Mouse (Mus musculus): ENCODE results near the gene Loxl3. TPM values are rescaled to one million over a fixed set of nuclear protein-coding genes. Genes with fewer than 3 reads are reported as not detected.

The Loxl3 gene
- polyA plus RNA-seq, 1 experiment = 14.4 TPM

DNA sequence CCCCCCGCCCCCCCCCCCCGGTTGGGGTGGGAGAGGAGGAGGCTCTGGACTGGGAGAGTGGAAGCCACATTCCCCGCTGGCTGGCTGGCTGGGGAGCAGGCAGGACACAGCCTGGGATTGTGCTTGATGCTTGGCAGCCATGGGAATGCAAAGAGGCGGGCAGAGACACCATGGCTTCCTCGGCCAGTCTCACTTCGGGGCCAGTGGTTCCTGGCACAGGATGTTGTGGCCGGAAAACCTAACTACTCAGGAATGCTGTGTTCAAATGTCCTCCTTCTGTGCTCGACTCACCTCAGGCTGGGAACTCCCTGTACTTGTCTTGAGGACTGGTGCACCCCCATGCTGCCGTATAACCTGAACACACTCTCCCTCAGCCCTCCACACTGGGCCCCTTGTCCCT lies 6.3 kb upstream of the Loxl3 start:
- H3K36me3 ChIP-seq (ENCODE audit: control insufficient read depth, insufficient read depth) = no peaks in the 10 kb centered on the region
- H3K4me3 ChIP-seq = no peak overlapping the region
- H3ac ChIP-seq (ENCODE audit: control insufficient read depth, insufficient read length) = no peak overlapping the region
- no peaks in the 10 kb centered on the region for H3K27me3 ChIP-seq (ENCODE audit: control insufficient read depth, insufficient read depth, insufficient read length)
- peak overlapping the region; percentile 42 for H3K4me2 ChIP-seq (ENCODE audit: low read depth)
- peaks cover 15% of the 10 kb centered on the region for H3K79me2 ChIP-seq (ENCODE audit: control insufficient read depth, insufficient read depth)
- TF ChIP-seq SRF (IDR thresholded peaks at IDR 0.05; ENCODE audit: control insufficient read depth, insufficient read length, low read depth) = no peak
- TF ChIP-seq TCF3 (IDR thresholded peaks at IDR 0.05; ENCODE audit: insufficient read length, low read depth) = no peak
- no peak for TF ChIP-seq POLR2A (IDR thresholded peaks at IDR 0.05; ENCODE audit: insufficient read length, low read depth)
- TF ChIP-seq POLR2AphosphoS2 (IDR thresholded peaks at IDR 0.05; ENCODE audit: insufficient read length, low read depth) = no peak
- TF ChIP-seq REST (IDR thresholded peaks at IDR 0.05; ENCODE audit: insufficient read depth, insufficient read length) = no peak
- no peak for TF ChIP-seq USF1 (IDR thresholded peaks at IDR 0.05; ENCODE audit: low read depth)
- no peak for TF ChIP-seq E2F4 (IDR thresholded peaks at IDR 0.05; ENCODE audit: insufficient read depth)
- TF ChIP-seq TCF12 (IDR thresholded peaks at IDR 0.05; ENCODE audit: insufficient read depth, poor library complexity, severe bottlenecking) = no peak
- no peak for TF ChIP-seq MYOD1 (IDR thresholded peaks at IDR 0.05; ENCODE audit: control insufficient read depth in 1 of 3, insufficient read length in 2 of 3, low read depth in 2 of 3)
- no peak for TF ChIP-seq MAX (IDR thresholded peaks at IDR 0.05; ENCODE audit: low read depth)
- no peak for TF ChIP-seq CEBPB (IDR thresholded peaks at IDR 0.05; ENCODE audit: insufficient read depth, poor library complexity, severe bottlenecking)
- TF ChIP-seq MYOG (IDR thresholded peaks at IDR 0.05; ENCODE audit: control insufficient read depth in 1 of 3, insufficient read depth in 1 of 3, insufficient read length in 2 of 3, low read depth in 2 of 3) = no peak

DNA sequence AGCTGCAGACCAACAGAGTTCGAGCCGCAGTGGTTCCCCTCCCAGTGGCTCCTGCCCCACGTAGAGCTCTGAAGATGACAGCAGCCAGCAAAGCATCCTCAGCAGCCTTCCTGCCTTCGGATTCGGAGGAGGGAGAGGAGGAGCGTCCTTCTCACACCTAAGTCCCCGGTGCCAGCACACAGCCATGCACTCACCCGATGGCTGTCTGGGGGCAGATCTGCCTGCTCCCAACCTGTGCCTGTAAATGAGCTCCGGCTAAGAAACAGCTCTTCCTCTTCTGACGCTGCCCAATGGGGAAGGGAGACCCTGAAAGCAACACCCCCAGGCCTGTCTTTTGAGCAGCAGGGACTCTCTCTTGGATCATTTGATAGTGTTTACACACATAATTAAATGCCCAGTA lies 4.2 kb upstream of the Loxl3 start:
- TF ChIP-seq REST (IDR thresholded peaks at IDR 0.05; ENCODE audit: insufficient read depth, insufficient read length) (no peak), POLR2AphosphoS2 (IDR thresholded peaks at IDR 0.05; ENCODE audit: insufficient read length, low read depth) (peak; percentile 55)

DNA sequence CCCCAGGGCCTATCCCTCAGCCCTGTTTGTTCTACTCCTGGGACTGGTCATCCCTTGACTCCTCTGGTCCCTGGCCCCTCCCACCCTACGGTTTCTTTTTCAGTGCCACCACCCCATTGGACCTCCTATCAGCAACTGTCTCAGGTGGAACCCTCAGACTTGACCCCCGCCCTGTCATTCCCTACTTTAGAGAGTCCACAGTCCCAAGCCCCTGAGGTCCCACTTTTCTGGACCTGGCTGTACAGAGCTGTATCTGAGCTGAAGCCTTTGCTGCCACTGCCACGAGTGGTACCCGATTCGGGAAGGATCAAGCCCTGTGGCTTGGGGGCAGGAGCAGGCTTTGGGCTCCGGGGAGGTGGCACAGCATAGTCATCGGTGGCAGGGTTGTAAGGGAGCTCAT lies 2.9 kb upstream of the Loxl3 start:
- TF ChIP-seq MAX (IDR thresholded peaks at IDR 0.05; ENCODE audit: low read depth) = no peak
- TF ChIP-seq MYOD1 (IDR thresholded peaks at IDR 0.05; ENCODE audit: control insufficient read depth in 1 of 3, insufficient read length in 2 of 3, low read depth in 2 of 3) = no peak
- TF ChIP-seq SRF (IDR thresholded peaks at IDR 0.05; ENCODE audit: control insufficient read depth, insufficient read length, low read depth) = no peak
- TF ChIP-seq USF1 (IDR thresholded peaks at IDR 0.05; ENCODE audit: low read depth) = no peak
- no peak for TF ChIP-seq MYOG (IDR thresholded peaks at IDR 0.05; ENCODE audit: control insufficient read depth in 1 of 3, insufficient read depth in 1 of 3, insufficient read length in 2 of 3, low read depth in 2 of 3)
- no peak for TF ChIP-seq CEBPB (IDR thresholded peaks at IDR 0.05; ENCODE audit: insufficient read depth, poor library complexity, severe bottlenecking)
- no peak for TF ChIP-seq POLR2AphosphoS2 (IDR thresholded peaks at IDR 0.05; ENCODE audit: insufficient read length, low read depth)
- no peak for TF ChIP-seq POLR2A (IDR thresholded peaks at IDR 0.05; ENCODE audit: insufficient read length, low read depth)
- TF ChIP-seq TCF3 (IDR thresholded peaks at IDR 0.05; ENCODE audit: insufficient read length, low read depth) = no peak
- no peak for TF ChIP-seq REST (IDR thresholded peaks at IDR 0.05; ENCODE audit: insufficient read depth, insufficient read length)
- TF ChIP-seq E2F4 (IDR thresholded peaks at IDR 0.05; ENCODE audit: insufficient read depth) = no peak
- TF ChIP-seq TCF12 (IDR thresholded peaks at IDR 0.05; ENCODE audit: insufficient read depth, poor library complexity, severe bottlenecking) = no peak
- Histone ChIP-seq H3K4me2 (ENCODE audit: low read depth) (no peak overlapping the region), H3K27me3 (ENCODE audit: control insufficient read depth, insufficient read depth, insufficient read length) (no peaks in the 10 kb centered on the region), H3ac (ENCODE audit: control insufficient read depth, insufficient read length) (no peak overlapping the region), H3K4me3 (peak overlapping the region; percentile 98), H3K79me2 (ENCODE audit: control insufficient read depth, insufficient read depth) (peaks cover 29% of the 10 kb centered on the region), H3K36me3 (ENCODE audit: control insufficient read depth, insufficient read depth) (no peaks in the 10 kb centered on the region)

More for the DNA sequence above, 4.2 kb upstream of the Loxl3 start:
- Histone ChIP-seq H3K36me3 (ENCODE audit: control insufficient read depth, insufficient read depth) (no peaks in the 10 kb centered on the region), H3K4me2 (ENCODE audit: low read depth) (no peak overlapping the region), H3K27me3 (ENCODE audit: control insufficient read depth, insufficient read depth, insufficient read length) (no peaks in the 10 kb centered on the region), H3K79me2 (ENCODE audit: control insufficient read depth, insufficient read depth) (peaks cover 25% of the 10 kb centered on the region), H3K4me3 (no peak overlapping the region), H3ac (ENCODE audit: control insufficient read depth, insufficient read length) (no peak overlapping the region)

DNA sequence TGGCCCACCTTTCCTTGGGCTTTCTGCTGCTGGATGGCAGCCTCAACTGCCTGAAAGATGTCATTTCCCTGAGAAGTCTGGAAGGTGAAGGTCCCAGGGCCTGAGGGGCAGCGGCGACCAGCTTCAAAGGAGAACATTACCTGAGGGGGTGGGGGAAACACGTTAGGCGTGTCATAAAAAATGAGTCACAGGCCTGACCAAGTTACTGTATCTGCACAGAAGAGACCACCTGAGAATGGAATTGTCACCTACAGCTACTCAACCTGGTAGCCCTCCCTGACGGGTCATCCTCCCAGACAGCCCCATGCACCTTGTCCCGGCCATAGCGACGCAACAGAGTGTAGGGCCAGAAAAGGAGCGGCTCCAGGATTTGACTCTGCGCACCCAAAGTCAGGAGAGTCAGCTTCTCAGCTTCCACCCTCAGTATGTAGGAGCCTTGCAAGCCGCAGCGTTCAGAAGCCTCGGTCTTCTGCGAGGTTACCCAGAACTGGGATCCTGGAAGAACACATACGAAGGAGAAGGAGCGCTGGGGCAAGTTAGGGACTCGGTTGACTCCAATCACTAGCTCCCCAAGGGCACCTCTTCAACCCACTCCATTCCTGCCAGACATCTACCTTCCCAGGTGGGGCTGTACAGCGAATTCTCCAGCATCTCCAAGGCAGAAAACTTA lies 1.9 kb upstream of the Loxl3 start:
- Histone ChIP-seq H3K27me3 (ENCODE audit: control insufficient read depth, insufficient read depth, insufficient read length) (no peaks in the 10 kb centered on the region), H3K4me3 (peak overlapping the region; percentile 98), H3K36me3 (ENCODE audit: control insufficient read depth, insufficient read depth) (no peaks in the 10 kb centered on the region), H3K79me2 (ENCODE audit: control insufficient read depth, insufficient read depth) (peaks cover 29% of the 10 kb centered on the region), H3ac (ENCODE audit: control insufficient read depth, insufficient read length) (peak overlapping the region; percentile 68), H3K4me2 (ENCODE audit: low read depth) (peak overlapping the region; percentile 72)
- TF ChIP-seq TCF12 (IDR thresholded peaks at IDR 0.05; ENCODE audit: insufficient read depth, poor library complexity, severe bottlenecking) = no peak
- TF ChIP-seq POLR2A (IDR thresholded peaks at IDR 0.05; ENCODE audit: insufficient read length, low read depth) = no peak
- TF ChIP-seq TCF3 (IDR thresholded peaks at IDR 0.05; ENCODE audit: insufficient read length, low read depth) = no peak
- no peak for TF ChIP-seq MYOG (IDR thresholded peaks at IDR 0.05; ENCODE audit: control insufficient read depth in 1 of 3, insufficient read depth in 1 of 3, insufficient read length in 2 of 3, low read depth in 2 of 3)
- no peak for TF ChIP-seq POLR2AphosphoS2 (IDR thresholded peaks at IDR 0.05; ENCODE audit: insufficient read length, low read depth)
- TF ChIP-seq MAX (IDR thresholded peaks at IDR 0.05; ENCODE audit: low read depth) = no peak
- no peak for TF ChIP-seq REST (IDR thresholded peaks at IDR 0.05; ENCODE audit: insufficient read depth, insufficient read length)
- TF ChIP-seq E2F4 (IDR thresholded peaks at IDR 0.05; ENCODE audit: insufficient read depth) = no peak
- no peak for TF ChIP-seq SRF (IDR thresholded peaks at IDR 0.05; ENCODE audit: control insufficient read depth, insufficient read length, low read depth)
- TF ChIP-seq CEBPB (IDR thresholded peaks at IDR 0.05; ENCODE audit: insufficient read depth, poor library complexity, severe bottlenecking) = no peak
- TF ChIP-seq USF1 (IDR thresholded peaks at IDR 0.05; ENCODE audit: low read depth) = no peak

DNA sequence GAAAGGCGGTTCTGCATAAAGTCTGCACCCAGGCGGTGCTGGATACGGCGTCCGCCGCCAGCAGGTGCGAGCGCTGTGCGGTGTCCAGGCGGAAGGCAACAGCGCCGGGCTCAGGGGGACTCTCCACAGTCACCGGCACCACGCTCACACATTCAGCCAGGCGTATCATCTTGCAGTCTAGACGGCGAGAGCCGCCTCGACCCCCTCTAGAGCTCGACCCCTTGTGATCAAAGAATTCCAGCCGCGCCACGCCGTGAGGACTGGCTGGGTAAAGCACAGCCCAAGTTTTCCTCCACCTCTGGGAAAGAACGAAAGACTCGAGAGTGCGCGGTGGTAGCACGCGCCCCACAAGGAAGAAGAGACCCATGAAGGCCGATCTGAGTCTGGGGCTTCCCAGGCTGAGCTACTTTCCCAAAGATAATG lies 1.2 kb upstream of the Loxl3 start:
- peak overlapping the region; percentile 98 for H3K4me3 ChIP-seq
- H3K27me3 ChIP-seq (ENCODE audit: control insufficient read depth, insufficient read depth, insufficient read length) = no peaks in the 10 kb centered on the region
- peak overlapping the region; percentile 72 for H3K4me2 ChIP-seq (ENCODE audit: low read depth)
- peak overlapping the region; percentile 68 for H3ac ChIP-seq (ENCODE audit: control insufficient read depth, insufficient read length)
- H3K36me3 ChIP-seq (ENCODE audit: control insufficient read depth, insufficient read depth) = no peaks in the 10 kb centered on the region
- H3K79me2 ChIP-seq (ENCODE audit: control insufficient read depth, insufficient read depth) = peaks cover 29% of the 10 kb centered on the region
- TF ChIP-seq REST (IDR thresholded peaks at IDR 0.05; ENCODE audit: insufficient read depth, insufficient read length) = no peak
- TF ChIP-seq POLR2A (IDR thresholded peaks at IDR 0.05; ENCODE audit: insufficient read length, low read depth) = peak; percentile 25
- peak in 2 of 3 experiments; percentile 65 to 69 for TF ChIP-seq MYOD1 (IDR thresholded peaks at IDR 0.05; ENCODE audit: control insufficient read depth in 1 of 3, insufficient read length in 2 of 3, low read depth in 2 of 3)
- no peak for TF ChIP-seq E2F4 (IDR thresholded peaks at IDR 0.05; ENCODE audit: insufficient read depth)
- peak in 1 of 3 experiments; percentile 65 for TF ChIP-seq MYOG (IDR thresholded peaks at IDR 0.05; ENCODE audit: control insufficient read depth in 1 of 3, insufficient read depth in 1 of 3, insufficient read length in 2 of 3, low read depth in 2 of 3)
- TF ChIP-seq SRF (IDR thresholded peaks at IDR 0.05; ENCODE audit: control insufficient read depth, insufficient read length, low read depth) = peak; percentile 13

Data from myocyte (in vitro differentiated cells).